Mouse (Mus musculus) ES-Bruce4 (cell line): ENCODE results near the gene Trex1.

Experiments used
- CTCF ChIP-seq: IDR thresholded peaks from one replicate; pipeline ENCODE4 v1.8.1; 2011; ENCODE audit warnings: low read depth, low read length
- EP300 ChIP-seq: IDR thresholded peaks from 2 replicates; pipeline ENCODE4 v1.6.1; 2011; ENCODE audit warnings: low read depth, low read length; ENCODE audit not compliant: insufficient read depth
- POLR2A ChIP-seq: IDR thresholded peaks from one replicate; pipeline ENCODE4 v1.8.1; 2011; ENCODE audit warnings: low read length; ENCODE audit not compliant: insufficient read depth

DNA sequence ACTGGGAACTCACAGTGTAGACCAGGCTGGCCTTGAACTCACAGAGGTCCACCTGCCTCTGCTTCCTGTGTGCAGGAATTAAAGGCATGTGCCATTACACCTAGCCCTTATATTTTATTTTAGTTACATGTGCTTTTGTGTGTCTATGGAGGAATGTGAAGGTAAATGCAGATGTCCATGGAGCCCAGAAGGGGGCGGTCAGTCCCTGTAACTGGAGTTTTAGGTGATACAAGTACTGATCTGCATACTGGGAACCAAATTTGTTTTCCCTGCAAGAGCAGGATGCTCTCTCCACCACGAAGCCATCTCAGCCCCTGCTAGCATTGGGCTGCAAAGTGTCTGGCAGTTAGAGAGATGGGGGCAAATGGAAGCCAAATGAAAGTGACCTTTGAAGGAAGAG lies 25.4 kb upstream of the Trex1 start:
- no peak for TF ChIP-seq POLR2A
- peak; percentile 18 for TF ChIP-seq CTCF
- TF ChIP-seq EP300, result no peak
